In the genomic region with DNA sequence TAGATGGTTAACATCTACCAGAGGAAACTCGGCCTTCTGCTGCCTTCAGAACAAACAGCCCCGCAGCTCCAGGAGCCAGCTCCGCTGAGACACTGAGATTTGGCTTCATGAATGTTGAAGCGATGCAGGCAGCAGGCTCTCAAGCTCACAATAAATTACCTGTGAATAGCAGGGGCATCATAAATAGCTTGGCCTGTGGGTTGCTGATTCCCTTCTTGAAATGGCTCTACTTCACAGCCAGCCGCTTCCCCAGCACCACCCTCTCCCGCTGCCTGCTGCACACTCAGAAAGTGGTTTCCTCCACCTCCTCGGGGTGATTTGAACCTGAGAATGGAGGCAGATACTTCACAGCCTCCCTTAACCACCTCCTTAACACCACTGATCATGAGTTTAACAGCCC, we compare ENCODE assay signal across 31 mouse cellular contexts.
DNase-seq lines count a peak whose midpoint lies in the region; ATAC-seq lines count a peak whose summit lies in the region.
"Had no signal": no experiment of that assay in that cellular context is flagged by ENCODE, and none has a peak within 500 bp of the region (broad histone marks: within the 10 kb centered on the region; RNA-seq: fewer than 3 reads in every experiment).

No protein-coding gene starts in this region.

- WGBS in hindbrain, embryonic 15.5 days: 52% methylated on average over 7 of the region's 7 CpGs
- WGBS in hindbrain, embryonic 14.5 days: 52% methylated on average over 7 of the region's 7 CpGs
- 52% methylated on average over 7 of the region's 7 CpGs for WGBS in midbrain, embryonic 14.5 days
- 80% methylated on average over 7 of the region's 7 CpGs for WGBS in midbrain, embryonic 11.5 days
- WGBS in midbrain, embryonic 15.5 days: 37% methylated on average over 7 of the region's 7 CpGs

- H3K9ac ChIP-seq in hindbrain, embryonic 15.5 days: no peak overlapping the region
- no peak overlapping the region for H3K9ac ChIP-seq in hindbrain, embryonic 14.5 days
- no peak overlapping the region; the same call in 1 of the 2 replicates for H3K9ac ChIP-seq in midbrain, embryonic 14.5 days (replicated peaks; ENCODE audit: low read length)
- H3K9ac ChIP-seq in midbrain, embryonic 11.5 days (ENCODE audit: low read length): no peak overlapping the region
- no peak overlapping the region for H3K9ac ChIP-seq in midbrain, embryonic 15.5 days
- H3K9ac ChIP-seq: embryonic facial prominence, embryonic 13.5 days; forebrain, embryonic 15.5 days; kidney, embryonic 15.5 days; liver, embryonic 14.5 days had no signal

- DNase-seq in hindbrain, embryonic 14.5 days (ENCODE audit: low spot score): no peak
- peak; percentile 40 for DNase-seq in midbrain, embryonic 14.5 days
- DNase-seq in midbrain, embryonic 11.5 days (ENCODE audit: low spot score, missing footprints): no peak
- peak; percentile 70 for DNase-seq in brain, adult 2 months (ENCODE audit: low read depth, low spot score)
- no peak for DNase-seq in gastrocnemius, postnatal 25 days
- DNase-seq: adrenal gland, postnatal 14 days; cerebellum, adult 11-12 months; cerebellum, adult 9-11 months; gastrocnemius, postnatal 14 days; heart, adult 18-20 months; heart, postnatal 36 days; kidney, adult 18-20 months; kidney, postnatal 25 days; layer of hippocampus, postnatal 36 days; liver; lung, adult 2 months; lung, postnatal 10 days; spleen, adult 18-20 months; thymus, postnatal 36 days had no signal

- H3K4me1 ChIP-seq in hindbrain, embryonic 15.5 days (replicated peaks): peaks cover 18% of the 10 kb centered on the region
- H3K4me1 ChIP-seq in hindbrain, embryonic 14.5 days (replicated peaks; ENCODE audit: control insufficient read depth, insufficient read depth, low read length): peaks cover 15% of the 10 kb centered on the region; the same call in 1 of the 2 replicates
- H3K4me1 ChIP-seq in midbrain, embryonic 14.5 days (ENCODE audit: control insufficient read depth, insufficient read depth, low read length): no peaks in the 10 kb centered on the region; the same call in 1 of the 2 replicates
- H3K4me1 ChIP-seq in midbrain, embryonic 11.5 days (ENCODE audit: control insufficient read depth, insufficient read depth, low read length): no peaks in the 10 kb centered on the region
- H3K4me1 ChIP-seq in midbrain, embryonic 15.5 days: peaks cover 22% of the 10 kb centered on the region; the same call in 1 of the 2 replicates
- H3K4me1 ChIP-seq: embryonic facial prominence, embryonic 13.5 days; forebrain, embryonic 15.5 days; kidney, embryonic 15.5 days had no signal

- ATAC-seq in hindbrain, embryonic 15.5 days (ENCODE audit: low FRiP score, low read depth): no peak
- ATAC-seq in hindbrain, embryonic 14.5 days (ENCODE audit: low FRiP score): no peak
- ATAC-seq in midbrain, embryonic 14.5 days (ENCODE audit: low FRiP score, low TSS enrichment): no peak
- ATAC-seq in midbrain, embryonic 11.5 days (ENCODE audit: low FRiP score): no peak
- no peak for ATAC-seq in midbrain, embryonic 15.5 days (replicated peaks)
- ATAC-seq: CD4-positive, CD25-positive, alpha-beta regulatory T cell, adult 4 months; forebrain, embryonic 15.5 days; hindbrain, embryonic 16.5 days had no signal

- no peaks in the 10 kb centered on the region for H3K36me3 ChIP-seq in hindbrain, embryonic 15.5 days
- no peaks in the 10 kb centered on the region for H3K36me3 ChIP-seq in hindbrain, embryonic 14.5 days (replicated peaks; ENCODE audit: control insufficient read depth, insufficient read depth)
- no peaks in the 10 kb centered on the region for H3K36me3 ChIP-seq in midbrain, embryonic 14.5 days (ENCODE audit: control insufficient read depth, insufficient read depth, low read length)
- H3K36me3 ChIP-seq in midbrain, embryonic 11.5 days (ENCODE audit: control insufficient read depth, insufficient read depth, low read length): no peaks in the 10 kb centered on the region
- no peaks in the 10 kb centered on the region for H3K36me3 ChIP-seq in midbrain, embryonic 15.5 days (replicated peaks)
- H3K36me3 ChIP-seq: embryonic facial prominence, embryonic 13.5 days; forebrain, embryonic 10.5 days; forebrain, embryonic 15.5 days; kidney, embryonic 15.5 days had no signal

- H3K27ac ChIP-seq in hindbrain, embryonic 15.5 days (replicated peaks): 0 out of 2 replicates have a peak overlapping the region, but pooled peaks have one; percentile 17
- no peak overlapping the region for H3K27ac ChIP-seq in hindbrain, embryonic 14.5 days
- 0 out of 2 replicates have a peak overlapping the region, but pooled peaks have one; percentile 2 for H3K27ac ChIP-seq in midbrain, embryonic 14.5 days (replicated peaks; ENCODE audit: low read depth, low read length)
- no peak overlapping the region for H3K27ac ChIP-seq in midbrain, embryonic 11.5 days (ENCODE audit: low read depth, low read length)
- H3K27ac ChIP-seq in midbrain, embryonic 15.5 days: peak overlapping the region; percentile 26
- H3K27ac ChIP-seq: embryonic facial prominence, embryonic 13.5 days; forebrain, embryonic 10.5 days; forebrain, embryonic 15.5 days; kidney, embryonic 15.5 days; liver, embryonic 14.5 days; macrophage had no signal

- H3K4me2 ChIP-seq in hindbrain, embryonic 15.5 days: no peak overlapping the region
- no peak overlapping the region for H3K4me2 ChIP-seq in hindbrain, embryonic 14.5 days (replicated peaks)
- no peak overlapping the region for H3K4me2 ChIP-seq in midbrain, embryonic 14.5 days (ENCODE audit: low read length)
- H3K4me2 ChIP-seq in midbrain, embryonic 11.5 days: no peak overlapping the region
- no peak overlapping the region for H3K4me2 ChIP-seq in midbrain, embryonic 15.5 days
- H3K4me2 ChIP-seq: embryonic facial prominence, embryonic 13.5 days; forebrain, embryonic 15.5 days; heart, embryonic 11.5 days; kidney, embryonic 15.5 days had no signal

- no peak overlapping the region for H3K4me3 ChIP-seq in hindbrain, embryonic 15.5 days
- H3K4me3 ChIP-seq in hindbrain, embryonic 14.5 days (replicated peaks; ENCODE audit: low read length): no peak overlapping the region
- no peak overlapping the region for H3K4me3 ChIP-seq in midbrain, embryonic 14.5 days (replicated peaks; ENCODE audit: low read depth, low read length)
- H3K4me3 ChIP-seq in midbrain, embryonic 11.5 days (ENCODE audit: low read depth, low read length): no peak overlapping the region
- no peak overlapping the region for H3K4me3 ChIP-seq in midbrain, embryonic 15.5 days
- H3K4me3 ChIP-seq: embryonic facial prominence, embryonic 13.5 days; forebrain, embryonic 10.5 days; forebrain, embryonic 15.5 days; kidney, embryonic 15.5 days; myocyte had no signal

- H3K27me3 ChIP-seq in hindbrain, embryonic 15.5 days: peaks cover 10% of the 10 kb centered on the region
- peaks cover 16% of the 10 kb centered on the region for H3K27me3 ChIP-seq in hindbrain, embryonic 14.5 days (ENCODE audit: control insufficient read depth, insufficient read depth, low read length)
- no peaks in the 10 kb centered on the region for H3K27me3 ChIP-seq in midbrain, embryonic 14.5 days (ENCODE audit: control insufficient read depth, insufficient read depth, low read length)
- H3K27me3 ChIP-seq in midbrain, embryonic 11.5 days (ENCODE audit: control insufficient read depth, insufficient read depth, low read length): no peaks in the 10 kb centered on the region
- H3K27me3 ChIP-seq in midbrain, embryonic 15.5 days (replicated peaks): peaks cover 5% of the 10 kb centered on the region

- no peaks in the 10 kb centered on the region for H3K9me3 ChIP-seq in hindbrain, embryonic 15.5 days
- H3K9me3 ChIP-seq in hindbrain, embryonic 14.5 days (ENCODE audit: control insufficient read depth, low read length): no peaks in the 10 kb centered on the region
- no peaks in the 10 kb centered on the region for H3K9me3 ChIP-seq in midbrain, embryonic 14.5 days (ENCODE audit: control insufficient read depth, low read length)
- no peaks in the 10 kb centered on the region for H3K9me3 ChIP-seq in midbrain, embryonic 11.5 days (ENCODE audit: control insufficient read depth, low read length)
- no peaks in the 10 kb centered on the region for H3K9me3 ChIP-seq in midbrain, embryonic 15.5 days
- H3K9me3 ChIP-seq: embryonic facial prominence, embryonic 13.5 days; forebrain, embryonic 10.5 days; forebrain, embryonic 15.5 days; kidney, embryonic 15.5 days had no signal

Comparison
In these comparisons a context has a peak if more than half of its experiments do, and no peak if none do; other contexts are left out.
1. H3K27ac ChIP-seq: peak in hindbrain, embryonic 15.5 days (single experiment), midbrain, embryonic 14.5 days (single experiment) and midbrain, embryonic 15.5 days (single experiment); none in hindbrain, embryonic 14.5 days (single experiment) and midbrain, embryonic 11.5 days (single experiment).
2. DNase-seq: peak in midbrain, embryonic 14.5 days (single experiment) and brain, adult 2 months (single experiment); none in hindbrain, embryonic 14.5 days (single experiment), midbrain, embryonic 11.5 days (single experiment) and gastrocnemius, postnatal 25 days (single experiment).